Mouse (Mus musculus): ENCODE measurements around the gene Uqcc1.
"Not testable (repeated sequence)": the region's sequence is repeated elsewhere in the genome, so short reads cannot be mapped to it uniquely, and the experiment has no call there.

Uqcc1 gene

DNA sequence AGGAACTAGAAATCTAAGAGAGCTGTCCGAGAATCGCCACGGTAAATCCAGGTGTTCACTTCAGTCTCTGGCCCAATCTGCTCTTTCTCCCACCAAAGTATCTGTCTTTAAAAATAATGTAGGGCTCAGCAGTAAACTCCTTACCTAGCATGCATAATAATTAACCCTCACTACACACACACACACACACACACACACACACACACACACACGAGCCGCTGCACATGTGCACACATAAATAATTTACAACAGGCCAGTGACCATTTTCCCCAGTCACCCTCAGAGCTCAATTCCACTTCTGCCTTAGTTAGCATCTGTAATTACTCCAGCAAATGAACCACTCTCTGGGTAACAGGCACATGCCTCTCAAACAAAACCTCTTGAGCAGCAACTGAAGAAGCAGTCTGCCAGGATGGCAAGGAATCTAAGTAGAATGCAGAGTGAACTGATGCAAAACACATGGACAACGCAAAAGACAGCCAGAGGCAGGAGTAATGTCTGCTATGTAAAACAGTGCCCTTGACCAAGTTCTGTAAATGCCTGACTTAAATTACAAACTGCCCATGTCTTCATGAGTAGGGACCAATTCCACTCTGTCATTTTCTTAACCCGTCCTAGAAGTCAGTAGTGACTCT is 1.3 kb downstream of the Uqcc1 start:
- no peak for DNase-seq

DNA sequence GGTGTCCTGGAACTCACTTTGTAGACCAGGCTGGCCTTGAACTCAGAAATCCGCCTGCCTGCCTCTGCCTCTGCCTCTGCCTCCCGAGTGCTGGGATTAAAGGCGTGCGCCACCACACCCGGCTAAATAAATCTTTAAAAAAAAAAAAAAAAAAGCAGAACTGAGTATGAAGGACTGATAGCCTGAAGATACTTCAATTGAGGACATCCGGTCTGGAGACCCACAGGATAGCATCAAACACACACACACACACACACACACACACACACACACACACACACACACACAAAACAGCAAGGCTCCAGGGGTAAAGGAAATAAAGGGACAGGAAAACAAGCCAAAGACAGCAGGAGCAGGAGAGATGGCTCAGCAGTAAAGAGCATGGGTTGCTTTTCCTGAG is 4.9 kb downstream of the Uqcc1 start:
- DNase-seq: not testable (repeated sequence)

DNA sequence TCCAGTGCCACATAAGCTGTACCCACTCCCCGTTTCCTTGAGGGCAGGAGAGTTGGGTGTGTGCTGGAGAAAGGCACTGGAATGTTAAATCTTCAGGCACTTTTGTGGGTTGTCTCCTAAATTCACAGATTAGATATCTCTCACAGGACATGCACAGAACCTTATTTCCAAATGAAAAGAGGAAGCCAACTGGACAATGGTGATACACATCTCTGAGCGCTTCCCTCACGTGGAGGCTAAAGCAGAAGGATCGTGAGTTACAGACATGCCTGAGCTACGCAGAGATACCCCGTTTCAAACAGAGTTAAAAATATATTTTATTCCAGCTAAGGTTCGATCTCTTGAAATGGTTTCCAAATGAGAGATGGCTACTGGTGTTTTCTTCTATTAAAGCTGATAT is 7.0 kb downstream of the Uqcc1 start:
- DNase-seq: no peak

DNA sequence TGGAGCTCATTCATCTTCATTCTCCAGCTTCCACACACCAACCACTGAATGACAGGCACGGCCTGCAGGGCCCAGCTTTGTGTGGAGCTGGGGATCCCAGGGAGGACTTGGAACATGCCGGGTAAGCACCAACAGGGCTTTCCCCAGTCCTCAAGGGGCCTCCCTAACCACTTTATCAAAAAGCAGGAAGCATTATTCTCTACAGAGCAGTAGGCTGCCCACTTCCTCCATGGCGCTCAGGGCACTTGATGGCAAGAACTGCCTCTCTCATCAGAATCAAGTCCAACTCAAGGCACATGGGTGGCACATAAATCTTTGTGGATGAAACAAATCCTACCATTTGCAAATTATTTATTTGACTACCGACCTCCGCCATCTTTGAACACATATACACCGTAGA is 15.4 kb downstream of the Uqcc1 start:
- no peak for DNase-seq

DNA sequence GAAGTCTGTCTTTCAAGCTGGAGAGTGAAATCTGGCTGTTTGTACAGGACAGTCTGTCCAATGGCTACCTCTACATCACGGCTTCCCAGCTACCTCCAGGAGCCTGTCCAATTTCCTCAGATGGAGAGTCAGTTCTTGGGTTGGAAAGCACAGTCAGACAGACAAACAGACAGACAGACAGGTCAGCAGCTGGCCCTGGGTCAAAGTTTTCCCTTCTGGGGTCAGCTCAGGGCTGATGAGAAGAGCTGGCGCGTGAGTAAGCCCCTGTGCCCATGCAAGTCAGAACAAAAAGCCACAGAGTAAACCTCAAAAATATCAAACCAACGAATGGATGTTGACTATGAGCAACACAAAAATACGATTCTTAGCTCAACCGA is 26.5 kb downstream of the Uqcc1 start:
- DNase-seq: no peak

DNA sequence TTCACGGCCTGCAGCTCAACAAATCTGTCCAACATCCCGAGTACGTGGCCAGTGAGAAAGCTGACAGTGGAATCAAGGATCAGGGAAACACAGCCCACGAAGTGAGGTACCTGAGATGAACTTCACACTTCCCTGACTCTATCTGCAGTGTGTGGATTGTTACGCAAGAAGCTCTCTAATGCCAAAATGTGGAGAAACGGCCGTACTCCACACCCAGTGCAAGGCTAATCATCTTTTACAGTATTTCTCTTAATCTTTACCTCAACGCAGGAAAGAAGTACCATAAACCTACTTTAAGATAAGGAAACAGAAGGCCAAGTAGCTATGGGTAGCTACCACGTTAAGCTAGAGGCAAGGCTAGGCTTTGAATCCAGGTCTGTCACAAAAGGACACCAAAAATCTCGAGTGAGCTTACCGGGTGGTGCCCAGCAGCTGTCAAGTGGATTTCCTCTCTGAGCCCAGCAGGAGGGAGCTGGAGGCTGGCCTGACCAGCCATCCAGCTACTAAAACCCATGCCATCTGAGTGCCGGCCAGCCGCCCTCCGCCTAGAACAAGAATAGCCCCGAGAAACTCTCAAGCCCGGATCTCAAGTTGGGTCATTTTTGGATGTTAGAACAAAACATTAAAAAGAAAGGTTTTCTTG is 27.0 kb downstream of the Uqcc1 start:
- no peak for DNase-seq

DNA sequence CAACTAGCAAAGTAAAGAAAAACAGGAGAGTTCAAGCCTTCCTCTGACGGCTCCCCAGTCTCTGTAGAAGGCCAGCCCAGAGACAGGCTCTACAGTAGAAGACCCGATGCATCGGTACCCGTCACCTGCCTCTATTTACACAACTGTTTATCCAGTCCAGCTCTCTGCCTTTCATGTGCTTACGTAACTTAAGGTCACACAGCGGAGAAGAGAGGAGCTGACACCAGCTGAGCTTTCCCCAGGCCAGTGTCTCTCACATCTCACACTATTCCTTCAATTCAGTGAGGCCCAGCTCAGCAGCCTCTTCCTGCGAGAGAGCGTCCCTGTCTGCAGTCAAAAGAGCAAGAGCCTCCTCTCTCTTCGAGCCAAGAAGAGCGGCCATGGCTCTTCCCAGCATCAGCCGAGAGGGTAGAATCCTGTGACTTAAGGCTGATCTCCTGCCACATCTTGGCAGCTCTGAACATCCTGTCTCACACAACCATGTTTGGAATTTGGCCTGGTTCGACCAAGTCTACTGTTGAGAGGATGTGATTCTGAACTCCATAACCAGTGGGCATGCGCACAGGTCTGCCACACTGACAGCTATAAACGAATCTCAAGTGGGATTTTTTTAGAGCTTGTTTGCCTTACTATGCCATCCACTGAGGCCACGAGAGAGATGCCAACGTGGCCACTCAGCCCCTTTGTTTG is 34.9 kb downstream of the Uqcc1 start:
- no peak for DNase-seq

DNA sequence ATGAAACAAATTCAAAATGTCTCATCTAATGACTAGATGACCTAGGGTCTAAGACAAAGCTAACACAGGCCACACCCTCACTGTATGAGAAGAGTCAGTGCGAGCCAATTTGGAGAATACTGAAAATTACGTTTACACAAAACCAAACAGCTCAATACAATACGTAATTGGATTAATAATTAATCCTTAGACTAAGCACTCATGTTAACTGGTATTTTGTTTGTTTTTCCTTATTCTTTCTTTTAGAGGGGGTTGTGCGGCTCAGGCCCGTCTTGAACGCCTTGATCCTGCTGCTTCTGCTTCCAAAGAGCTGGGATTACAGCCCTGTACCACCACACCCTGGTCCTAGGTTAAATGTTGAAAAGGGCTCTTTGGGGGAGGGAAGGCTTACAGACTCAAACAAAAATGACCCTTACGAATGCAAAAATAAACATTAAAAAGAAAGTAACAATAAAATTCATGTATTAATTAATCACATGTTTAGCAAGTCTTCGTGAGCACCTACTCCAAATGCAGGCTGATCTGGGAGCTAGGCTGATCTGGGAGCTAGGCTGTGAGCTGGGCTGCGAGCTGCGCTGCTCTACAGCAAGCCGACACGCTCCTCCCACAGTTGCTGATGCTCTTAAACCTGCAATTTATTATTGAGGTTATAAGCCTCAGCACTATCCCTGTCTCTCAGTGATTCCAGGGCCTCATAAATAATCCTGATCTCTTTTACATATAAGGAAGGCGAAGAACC is 35.6 kb downstream of the Uqcc1 start:
- no peak for DNase-seq

DNA sequence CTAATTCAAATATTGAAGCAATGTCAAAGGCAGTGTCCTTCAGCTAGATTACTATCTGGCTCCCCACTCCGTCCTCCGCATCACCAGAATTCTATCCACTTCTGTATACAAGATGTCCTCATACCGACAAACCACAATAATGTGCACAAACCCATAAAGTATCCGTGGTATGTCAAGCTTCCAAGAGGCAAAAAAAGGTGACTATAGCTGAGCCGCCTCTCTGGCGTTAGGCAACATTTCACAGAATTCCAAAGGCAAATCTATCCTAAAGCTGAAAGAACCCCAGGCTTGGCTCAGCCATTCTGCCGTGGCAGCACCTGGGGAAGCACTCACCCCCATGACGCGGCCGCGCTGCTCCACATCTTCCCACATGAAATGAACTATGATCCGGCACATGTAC is 43.3 kb downstream of the Uqcc1 start:
- DNase-seq: no peak

DNA sequence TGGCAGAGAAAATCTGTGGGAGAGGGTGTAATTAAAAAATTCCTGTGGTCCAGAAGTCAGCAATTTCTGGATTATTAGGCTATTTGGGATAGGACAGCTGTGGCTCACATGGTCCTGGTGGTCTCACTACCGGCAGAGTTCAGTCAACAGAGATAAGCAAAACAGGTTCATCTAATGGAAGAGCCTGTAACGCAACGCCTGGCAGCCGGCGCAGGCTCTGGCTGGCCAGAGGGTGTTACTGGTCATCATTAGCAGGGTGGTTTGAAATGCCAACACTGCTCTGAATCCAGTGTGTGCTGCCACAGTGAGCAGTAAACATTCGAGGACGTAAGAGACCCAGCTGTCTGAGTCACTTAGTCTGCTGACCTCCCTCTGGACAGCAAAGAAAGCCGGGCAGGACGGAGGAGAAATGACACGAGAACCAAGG is 44.8 kb downstream of the Uqcc1 start:
- DNase-seq: no peak

DNA sequence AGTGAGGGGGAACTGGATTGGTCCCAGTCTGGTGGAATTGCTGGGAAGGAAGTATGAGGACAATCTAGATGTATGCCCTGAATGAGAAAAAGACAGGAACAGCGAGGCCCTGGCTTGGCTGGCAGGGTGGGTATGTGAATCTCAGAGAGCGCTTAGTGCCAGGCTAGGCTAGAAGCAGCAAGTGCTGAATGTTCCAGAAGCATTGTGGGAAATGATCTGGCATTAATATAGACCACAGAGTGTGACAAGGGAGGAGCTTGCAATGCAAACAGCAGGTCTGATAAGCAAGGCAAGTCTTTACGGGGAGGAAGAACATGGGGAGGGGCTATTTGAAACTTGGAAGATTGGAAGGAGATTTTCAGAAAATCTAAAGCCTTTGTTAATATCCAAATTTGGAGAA is 48.0 kb downstream of the Uqcc1 start:
- DNase-seq: no peak

DNA sequence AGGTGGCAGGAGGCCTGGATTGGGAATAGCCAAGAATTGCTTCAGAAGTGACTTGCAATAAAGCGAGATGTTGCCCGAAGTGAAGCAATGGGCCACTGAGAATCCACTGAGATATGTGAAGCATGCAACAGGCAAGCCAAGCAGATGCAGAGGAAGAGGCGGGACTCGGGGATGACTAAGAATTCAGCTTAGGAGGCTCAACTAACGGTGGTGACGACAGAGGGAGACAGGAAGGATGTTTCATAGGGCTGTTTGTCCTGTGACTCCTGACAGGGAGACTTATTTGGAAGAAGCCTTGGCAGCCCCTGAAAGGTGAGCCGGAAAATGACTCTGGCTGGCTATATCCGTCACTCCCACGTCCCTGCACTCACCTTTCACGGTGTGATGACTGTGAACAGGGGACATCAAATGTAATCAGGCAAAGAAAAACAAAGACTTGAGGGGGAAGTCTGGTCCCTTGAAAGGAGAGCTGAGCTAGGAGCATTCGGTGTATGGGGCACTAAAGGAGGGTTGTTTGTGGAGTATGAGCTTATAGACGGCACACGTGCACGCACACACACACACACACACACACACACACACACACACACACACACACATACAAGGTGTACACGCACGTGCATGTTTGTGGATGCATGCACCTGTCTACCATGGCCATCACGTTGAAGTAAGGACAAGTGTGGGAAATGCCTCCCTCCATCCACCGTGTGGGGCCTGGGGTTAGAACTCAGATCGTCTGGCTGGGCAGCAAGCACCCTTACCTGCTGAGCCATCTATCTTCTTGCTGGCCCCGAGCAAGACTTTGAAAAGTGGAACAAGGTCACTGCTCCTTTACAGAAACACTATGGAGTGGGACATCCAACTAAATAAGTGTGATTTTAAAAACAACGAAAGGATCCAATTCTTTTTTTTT is 50.9 kb downstream of the Uqcc1 start:
- no peak for DNase-seq

DNA sequence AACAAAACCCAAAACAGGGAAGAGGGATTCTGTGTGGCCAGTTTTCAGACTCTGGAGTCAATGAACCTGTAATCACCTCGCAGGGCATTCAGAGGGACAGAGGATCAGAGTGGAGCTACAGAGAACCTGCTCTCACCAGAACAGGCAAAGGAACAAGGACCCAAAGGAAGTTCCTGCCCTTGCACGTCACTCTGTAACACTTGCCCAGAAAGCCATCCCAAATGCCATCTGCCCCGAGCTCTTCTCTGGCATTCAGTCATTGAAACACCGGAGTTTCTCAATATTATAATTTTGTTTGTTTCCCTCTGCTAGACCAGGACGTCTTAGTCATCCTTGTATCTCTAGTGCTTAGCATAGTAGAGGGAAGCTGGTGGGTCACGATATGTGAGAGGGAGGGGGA is 56.5 kb downstream of the Uqcc1 start:
- DNase-seq: no peak

DNA sequence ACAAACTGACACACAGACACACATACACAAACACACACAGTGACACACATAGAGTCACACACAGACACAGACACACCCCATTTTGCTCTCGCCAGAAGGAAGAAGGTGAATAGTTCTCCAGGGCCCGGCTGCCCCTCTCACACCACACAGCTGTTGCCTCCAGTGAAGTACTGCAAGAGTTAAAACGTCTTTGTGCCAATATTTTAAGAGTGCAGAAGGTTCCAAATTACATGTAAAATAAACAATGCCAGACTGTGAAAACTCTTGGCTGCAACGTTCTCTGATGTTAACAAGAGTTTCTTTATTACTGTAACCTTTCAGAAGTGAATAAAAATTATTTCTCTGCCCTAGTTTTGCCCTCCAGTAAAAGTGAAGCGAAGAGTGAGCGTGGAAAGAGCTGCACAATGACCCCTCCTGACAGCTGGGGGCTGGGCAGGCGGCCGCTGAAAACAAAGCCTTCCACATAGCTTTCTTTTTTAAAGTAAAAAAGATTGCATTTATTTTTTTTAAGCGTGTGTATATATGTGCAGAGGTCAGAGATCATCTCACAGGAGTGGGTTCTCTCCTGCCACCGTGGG is 57.1 kb downstream of the Uqcc1 start:
- DNase-seq: no peak

DNA sequence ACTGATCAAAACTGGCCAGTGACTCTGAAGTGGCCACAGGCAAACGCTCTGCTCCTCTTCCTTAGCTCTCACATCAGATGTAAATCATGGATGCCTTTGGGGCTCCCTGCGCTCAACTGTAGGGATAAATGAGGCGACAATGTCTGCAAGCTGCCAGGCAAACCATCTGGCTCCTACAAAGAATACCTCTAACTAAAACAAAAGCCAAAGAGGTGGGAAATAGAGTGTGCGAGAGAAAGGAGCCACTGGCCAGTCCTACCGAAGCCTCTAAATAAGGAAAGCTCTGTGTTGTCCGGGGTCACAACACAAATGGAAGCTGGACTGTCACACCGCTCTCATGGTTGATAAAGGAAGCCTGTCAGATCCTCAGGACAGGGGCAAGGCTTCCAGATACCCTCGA is 57.6 kb downstream of the Uqcc1 start:
- no peak for DNase-seq

DNA sequence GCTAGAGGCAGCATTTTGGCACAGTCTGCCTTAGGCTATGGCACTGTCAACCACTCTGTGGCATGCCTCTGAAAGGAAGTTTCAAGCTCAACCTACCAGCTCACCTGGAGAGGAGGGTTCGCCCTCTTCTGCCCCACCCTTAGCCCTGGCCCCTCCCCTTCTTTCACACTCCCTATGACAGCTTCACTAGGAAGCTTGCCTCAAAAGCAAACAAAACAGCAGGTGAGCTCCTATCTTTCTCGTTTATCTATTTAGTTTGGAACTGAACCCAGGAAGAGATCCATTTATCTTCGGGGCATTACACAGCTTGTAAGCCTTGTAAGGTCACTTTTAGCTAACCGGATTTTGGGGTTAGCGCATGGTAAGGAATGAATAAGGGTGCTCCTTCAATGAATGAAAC is 60.3 kb downstream of the Uqcc1 start:
- DNase-seq: no peak

DNA sequence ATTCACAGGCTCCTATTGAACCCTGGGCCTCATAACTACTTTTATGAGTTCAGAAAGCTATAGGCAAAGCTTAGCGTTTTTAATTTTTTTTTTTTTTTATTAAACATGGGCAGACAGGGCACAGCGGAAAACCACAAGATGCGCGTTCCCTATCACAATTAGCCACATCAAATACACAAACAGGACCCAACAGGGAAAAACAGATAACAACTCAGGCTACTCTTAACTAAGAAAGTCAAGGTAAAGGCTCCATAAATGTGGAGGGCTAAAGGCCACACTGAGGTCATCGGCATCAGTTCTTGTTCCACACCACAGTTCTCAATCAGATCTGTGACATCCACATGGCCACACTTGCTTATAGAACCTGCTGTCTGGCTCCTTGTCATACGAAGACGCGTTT is 61.8 kb downstream of the Uqcc1 start:
- DNase-seq: no peak

DNA sequence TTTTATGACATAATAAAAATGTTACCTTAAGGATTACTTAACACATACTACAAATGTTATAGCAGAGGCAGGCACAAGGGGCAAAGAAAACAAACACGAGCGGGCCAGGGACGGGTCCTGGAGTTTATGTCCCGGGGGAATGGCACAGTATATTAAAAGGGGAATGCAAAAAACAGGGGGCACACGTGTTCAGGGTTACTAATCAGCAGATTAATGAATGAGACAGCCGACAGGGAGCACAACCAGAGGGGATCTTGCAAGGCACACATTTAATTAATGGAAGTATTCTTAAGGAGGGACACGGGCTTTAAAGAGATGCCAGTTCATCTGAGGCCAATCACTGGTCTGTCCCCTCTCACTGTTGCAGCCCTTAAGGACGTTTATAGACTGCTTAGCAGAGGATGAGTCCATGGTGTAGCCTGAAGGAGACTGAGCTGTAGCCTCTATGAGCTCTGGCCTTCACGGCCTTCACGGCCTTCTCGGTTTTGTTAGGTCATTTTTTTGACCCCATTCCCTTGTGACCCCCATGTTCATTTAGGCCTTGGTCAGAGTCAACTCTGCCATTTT is 66.7 kb downstream of the Uqcc1 start:
- no peak for DNase-seq

DNA sequence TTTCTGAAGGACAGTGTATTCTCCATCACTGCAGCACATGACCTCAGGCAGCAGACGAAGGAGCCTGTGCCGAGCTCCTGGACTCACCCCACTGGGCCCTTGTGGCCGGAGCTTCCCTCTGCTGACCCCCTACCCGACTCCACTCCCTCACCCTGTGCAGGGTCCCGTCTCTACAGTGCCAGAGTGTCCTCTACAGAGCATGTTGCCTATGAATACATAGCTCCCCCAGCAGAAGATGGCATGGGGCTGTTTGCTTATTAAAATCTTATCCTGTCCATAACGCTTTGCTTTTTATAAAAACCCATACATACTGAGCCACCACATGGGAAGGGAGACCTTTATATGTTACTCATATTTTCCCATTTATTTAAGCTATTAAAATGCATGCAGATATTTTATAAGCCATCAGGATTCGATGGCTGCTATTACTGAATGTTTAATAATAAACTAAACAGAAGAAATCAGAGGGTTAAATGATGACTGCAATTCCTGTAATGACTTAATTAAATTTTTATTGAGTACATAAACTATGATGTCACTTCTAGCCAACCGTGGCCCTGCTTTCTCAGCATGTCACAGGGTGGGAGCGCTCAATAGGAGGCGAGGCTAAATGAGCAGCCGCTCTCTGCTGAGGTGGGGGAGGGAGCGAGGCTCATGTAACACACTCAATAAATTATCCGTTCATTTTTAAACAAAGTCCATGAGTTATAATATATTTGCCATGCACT is 67.4 kb downstream of the Uqcc1 start:
- no peak for DNase-seq

DNA sequence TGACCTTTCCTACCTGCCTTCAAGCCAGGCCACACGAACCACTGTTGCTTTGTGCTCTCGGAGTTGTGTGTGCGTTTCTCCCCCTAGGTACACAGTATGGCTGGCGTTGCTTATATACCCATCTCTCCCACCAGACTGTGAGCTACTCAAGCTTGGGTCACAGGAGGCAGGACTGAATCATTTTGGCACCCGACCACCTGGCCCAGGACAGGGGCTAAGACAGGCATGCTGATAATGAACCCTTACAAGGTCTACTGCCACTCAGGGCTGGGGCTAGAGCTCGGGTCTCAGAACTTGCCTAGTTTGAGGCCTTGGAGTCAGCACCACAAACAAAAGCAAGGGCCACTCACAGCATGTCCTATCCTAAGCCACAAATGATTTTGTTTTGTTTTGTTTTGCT is 68.5 kb downstream of the Uqcc1 start:
- DNase-seq: no peak

DNA sequence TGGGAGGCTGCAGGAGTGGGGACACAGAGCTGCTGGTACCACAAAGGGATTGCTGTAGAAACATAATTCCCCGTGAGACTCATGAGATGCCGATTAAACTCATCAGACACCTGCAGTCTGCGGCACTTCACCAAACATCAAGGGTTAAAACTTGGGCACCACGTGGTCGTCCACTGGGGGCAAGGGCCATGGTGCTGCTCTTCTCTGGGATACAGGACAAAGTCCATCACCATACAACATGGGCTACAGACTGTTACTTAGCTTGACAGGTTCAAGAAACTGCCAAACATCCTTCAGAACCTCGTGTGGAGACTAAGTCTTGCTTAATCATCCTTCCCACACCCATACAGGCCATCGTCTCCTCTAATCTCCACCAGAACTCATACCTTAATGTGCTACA is 70.0 kb downstream of the Uqcc1 start:
- DNase-seq: no peak

All from thymus, adult 18-20 months (tissue).